Mouse (Mus musculus) gastrocnemius, adult 18-20 months (tissue): Measurements from ENCODE around the gene Rbm26. TPM values are rescaled to one million over a fixed set of nuclear protein-coding genes. Genes with fewer than 3 reads are reported as not detected.

Source experiments
- DNase-seq: peaks from one replicate; pipeline ENCODE4 v3.0.0; 2021; ENCODE audit warnings: low spot score
- total RNA-seq, 2 experiments: library from RNA; stranded (reverse); gene quantifications; 2 replicates each; pipeline ENCODE4 v1.2.3; 2021

Gene Rbm26
- total RNA-seq, 2 experiments from 2014 or later: 15.9 to 18.2 TPM

DNA sequence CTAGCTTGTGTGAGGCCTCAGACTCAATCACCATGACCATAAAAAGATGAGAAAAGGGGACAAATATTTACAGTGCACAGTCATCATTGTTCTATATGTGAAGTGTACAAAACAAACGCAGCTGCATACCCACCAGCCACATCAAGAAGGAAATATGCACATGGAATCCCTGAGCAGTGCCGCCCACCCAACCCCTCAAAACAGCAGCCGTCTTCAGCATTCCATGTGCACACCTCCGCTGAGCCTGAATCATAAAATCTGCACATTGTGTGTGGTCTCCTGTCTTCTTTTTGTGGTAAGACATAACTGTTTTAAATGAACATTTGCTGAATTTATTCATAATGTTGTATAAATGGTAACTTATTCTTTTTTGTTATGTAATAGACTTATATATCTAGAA is 90.1 kb downstream of the Rbm26 start:
- DNase-seq: no peak

- DNase-seq: no peak
These were observed 91.7 kb downstream of the Rbm26 start for GRCm38 (mm10) chr14:105085332-105085993.

- no peak for DNase-seq
These were observed 92.3 kb downstream of the Rbm26 start for GRCm38 (mm10) chr14:105084757-105085330.

GRCm38 (mm10) chr14:105084106-105084505 is 93.0 kb downstream of the Rbm26 start:
- DNase-seq: no peak

GRCm38 (mm10) chr14:105074776-105075175 is 102.4 kb downstream of the Rbm26 start:
- DNase-seq: no peak

GRCm38 (mm10) chr14:105074376-105074775 is 102.8 kb downstream of the Rbm26 start:
- DNase-seq: no peak

GRCm38 (mm10) chr14:105071010-105071509 is 106.1 kb downstream of the Rbm26 start:
- no peak for DNase-seq

GRCm38 (mm10) chr14:105070258-105071009 is 106.7 kb downstream of the Rbm26 start:
- no peak for DNase-seq

- no peak for DNase-seq
These were observed 109.1 kb downstream of the Rbm26 start for GRCm38 (mm10) chr14:105068060-105068459.

DNA sequence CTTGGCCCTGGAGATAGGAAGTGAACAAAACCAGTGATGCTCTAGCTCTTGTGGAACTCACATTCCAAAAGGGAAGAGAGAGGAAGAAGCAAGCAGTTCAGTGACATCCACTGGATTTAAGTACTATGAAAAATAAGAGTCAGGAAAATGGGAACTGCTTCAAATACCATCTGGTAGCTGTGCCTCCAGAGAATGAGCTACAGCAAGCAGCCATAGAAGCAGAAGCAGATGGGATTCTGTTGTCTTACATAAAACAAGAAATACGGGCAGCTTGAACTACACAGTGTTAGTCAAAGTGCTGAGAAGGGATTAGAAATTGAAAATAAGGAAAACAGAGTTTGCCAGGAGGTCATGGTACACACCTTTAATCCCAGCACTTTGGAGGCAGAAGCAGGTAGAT is 112.9 kb downstream of the Rbm26 start:
- no peak for DNase-seq

DNA sequence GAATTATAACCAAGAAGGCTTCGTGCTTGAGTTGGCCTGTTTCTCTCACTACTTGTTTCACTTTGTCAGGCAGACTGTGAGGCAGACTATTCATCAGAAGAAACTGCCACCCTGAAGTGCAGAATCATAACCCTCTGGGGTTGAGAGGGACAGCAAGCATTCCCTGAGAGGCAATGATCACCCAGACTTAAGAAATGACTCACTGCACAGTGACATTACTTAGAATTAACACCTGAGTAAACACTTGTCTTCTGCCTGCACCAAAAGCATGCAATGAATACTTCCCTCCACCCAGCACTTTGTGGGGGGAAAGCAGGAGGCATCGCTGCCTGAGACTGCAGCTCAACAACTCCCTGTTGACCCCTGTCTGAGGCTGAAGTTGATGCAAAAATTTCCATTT is 115.9 kb downstream of the Rbm26 start:
- DNase-seq: no peak

DNA sequence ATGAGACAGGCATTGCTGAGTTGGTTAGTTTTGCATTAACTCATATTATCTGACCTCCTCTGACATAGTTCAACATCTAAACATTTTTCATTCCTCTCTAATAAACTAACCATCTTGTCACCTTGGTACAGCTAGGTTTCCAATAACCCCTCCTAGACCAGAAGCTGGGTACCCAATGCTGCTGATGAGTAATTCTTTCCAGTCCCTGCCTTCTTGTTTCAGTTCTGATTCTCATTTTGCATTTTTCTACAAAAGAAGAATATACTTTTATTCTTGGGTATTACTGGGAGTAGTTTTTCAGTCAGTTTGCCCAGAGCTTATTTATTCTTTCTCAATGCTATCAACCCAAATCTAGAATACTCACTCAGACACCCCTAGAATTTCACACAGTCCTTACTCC is 119.2 kb downstream of the Rbm26 start:
- no peak for DNase-seq

Other genes starting within 250 kb of the Rbm26 start
- gene Ndfip2, start 81.2 kb upstream of the Rbm26 start, total RNA-seq: 10 to 100 TPM; 11.8 to 12.6 TPM